Mouse (Mus musculus) frontal cortex, adult 2 months (tissue): ENCODE data around the gene Wnt7a. TPM values are rescaled to one million over a fixed set of nuclear protein-coding genes. Genes with fewer than 3 reads are reported as not detected.

Source experiments
- DNase-seq, 2 experiments: peaks; one replicate each; pipeline ENCODE4 v3.0.0; 2022; ENCODE audit warnings: low spot score in 1 of 2; ENCODE audit errors: extremely low spot score in 1 of 2
- polyA plus RNA-seq: library from polyadenylated mRNA; depleted of rRNA; stranded (reverse); fragments of >200 nt; gene quantifications from 2 replicates; pipeline ENCODE4 v1.2.3, GENCODE M21; 2012; rRNA removed

The Wnt7a gene
- 17.2 and 20.1 TPM in 2 replicates for polyA plus RNA-seq

- DNase-seq: peak in 1 of 2 experiments; percentile 16
Observed at GRCm38 (mm10) chr6:91410961-91411368, at the start of gene Wnt7a. TSS of gene Wnt7a (minus strand) at chr6:91411363.

GRCm38 (mm10) chr6:91459471-91459870, 48.3 kb upstream of the Wnt7a start:
- DNase-seq: no peak

GRCm38 (mm10) chr6:91454546-91454945, 43.4 kb upstream of the Wnt7a start:
- DNase-seq: no peak

- DNase-seq: no peak
Observed at GRCm38 (mm10) chr6:91452056-91452455, 40.9 kb upstream of the Wnt7a start.

- DNase-seq: no peak
Observed at GRCm38 (mm10) chr6:91449472-91450225, 38.5 kb upstream of the Wnt7a start.

GRCm38 (mm10) chr6:91445316-91445715, 34.2 kb upstream of the Wnt7a start:
- DNase-seq: no peak

GRCm38 (mm10) chr6:91441145-91441662, 30.0 kb upstream of the Wnt7a start:
- DNase-seq: no peak

- peak; percentile 96 to 99 for DNase-seq
Observed at GRCm38 (mm10) chr6:91440474-91441144, 29.4 kb upstream of the Wnt7a start.

GRCm38 (mm10) chr6:91424151-91424550, 13.0 kb upstream of the Wnt7a start:
- no peak for DNase-seq

GRCm38 (mm10) chr6:91421629-91422028, 10.5 kb upstream of the Wnt7a start:
- DNase-seq: no peak

- DNase-seq: no peak
Observed at GRCm38 (mm10) chr6:91417291-91417845, 6.2 kb upstream of the Wnt7a start.

- no peak for DNase-seq
Observed at GRCm38 (mm10) chr6:91416146-91416545, 5.0 kb upstream of the Wnt7a start.

- peak in 1 of 2 experiments; percentile 65 for DNase-seq
Observed at GRCm38 (mm10) chr6:91414890-91415289, 3.7 kb upstream of the Wnt7a start.

GRCm38 (mm10) chr6:91411369-91411981, 312 bp upstream of the Wnt7a start:
- peak; percentile 37 to 93 for DNase-seq

GRCm38 (mm10) chr6:91410168-91410780, 889 bp downstream of the Wnt7a start:
- no peak for DNase-seq

GRCm38 (mm10) chr6:91409448-91410167, 1.6 kb downstream of the Wnt7a start:
- peak in 1 of 2 experiments; percentile 11 for DNase-seq

- DNase-seq: peak in 1 of 2 experiments; percentile 36
Observed at GRCm38 (mm10) chr6:91408616-91409015, 2.5 kb downstream of the Wnt7a start.

- no peak for DNase-seq
Observed at GRCm38 (mm10) chr6:91401591-91401990, 9.6 kb downstream of the Wnt7a start.

GRCm38 (mm10) chr6:91400514-91400913, 10.6 kb downstream of the Wnt7a start:
- no peak for DNase-seq
